Mouse (Mus musculus) right cerebral cortex, adult 18-20 months (tissue): ENCODE results near the gene Slc29a3.
"Not testable (repeated sequence)": the region's sequence is repeated elsewhere in the genome, so short reads cannot be mapped to it uniquely, and the experiment has no call there.

Source experiments
- DNase-seq: peaks from one replicate; pipeline ENCODE4 v3.0.0; 2022; ENCODE audit warnings: mixed read lengths

Gene Slc29a3

DNA sequence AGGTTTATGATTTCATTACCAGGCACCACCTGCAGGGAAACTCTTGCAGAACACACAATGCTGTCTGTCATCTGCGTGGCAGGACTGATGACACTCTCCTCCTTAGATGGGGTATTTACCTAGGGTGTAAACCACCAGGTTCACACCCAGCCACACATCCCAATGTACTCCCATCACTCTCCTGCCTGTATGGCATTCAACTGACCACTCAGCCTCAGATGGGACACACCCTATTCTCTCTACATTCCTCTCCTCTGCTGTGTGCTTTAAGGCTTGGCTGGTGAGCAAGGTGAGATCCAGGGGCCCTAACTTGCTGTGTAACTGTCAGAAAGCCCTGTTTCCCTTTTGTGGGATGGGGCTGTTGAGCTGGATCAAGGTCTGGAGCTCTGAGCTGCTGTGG lies 9.5 kb upstream of the Slc29a3 start:
- DNase-seq = no peak

- DNase-seq = peak; percentile 92
Measured at GRCm38 (mm10) chr10:60760377-60760776, 7.8 kb upstream of the Slc29a3 start.

GRCm38 (mm10) chr10:60756992-60757391 lies 4.4 kb upstream of the Slc29a3 start:
- DNase-seq = peak; percentile 41

DNA sequence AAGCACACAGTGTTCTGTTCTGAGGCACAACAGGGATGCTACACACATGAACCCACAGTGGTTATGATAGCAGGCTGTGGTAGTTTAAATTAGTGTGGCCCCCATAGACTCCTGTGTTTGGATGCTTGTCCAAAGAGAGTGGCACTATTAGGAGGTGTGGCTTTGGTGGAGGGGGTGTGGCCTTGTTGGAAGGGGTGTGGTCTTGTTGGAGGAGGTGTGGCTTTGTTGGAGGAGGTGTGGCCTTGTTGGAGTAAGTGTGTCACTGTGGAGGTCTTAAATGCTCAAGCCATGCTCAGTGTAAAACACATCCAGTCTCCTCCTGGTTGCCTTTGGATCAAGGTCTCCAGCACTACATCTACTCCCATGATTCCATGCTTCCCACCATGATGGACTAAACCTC lies 3.6 kb upstream of the Slc29a3 start:
- DNase-seq = no peak

DNA sequence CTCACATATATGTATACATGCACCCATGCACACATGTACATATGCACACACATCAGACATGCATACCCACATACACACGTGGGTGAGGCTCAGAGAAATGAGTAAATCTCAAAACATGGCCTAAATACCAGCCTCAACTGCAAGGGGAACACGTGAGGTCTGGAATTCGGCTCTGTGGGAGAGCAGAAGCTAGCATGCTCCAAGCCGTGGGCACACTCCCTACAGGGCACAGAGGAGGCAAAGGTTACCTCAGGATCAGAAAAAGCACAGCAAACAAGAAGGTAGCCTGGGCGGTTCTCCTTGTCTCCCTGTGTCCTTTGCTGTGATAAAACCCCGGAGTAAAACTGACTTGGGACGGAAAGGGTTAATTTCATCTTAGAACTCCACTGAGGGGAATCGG lies 1.3 kb upstream of the Slc29a3 start:
- DNase-seq = no peak

- DNase-seq = no peak
Measured at GRCm38 (mm10) chr10:60753261-60753660, 667 bp upstream of the Slc29a3 start.

DNA sequence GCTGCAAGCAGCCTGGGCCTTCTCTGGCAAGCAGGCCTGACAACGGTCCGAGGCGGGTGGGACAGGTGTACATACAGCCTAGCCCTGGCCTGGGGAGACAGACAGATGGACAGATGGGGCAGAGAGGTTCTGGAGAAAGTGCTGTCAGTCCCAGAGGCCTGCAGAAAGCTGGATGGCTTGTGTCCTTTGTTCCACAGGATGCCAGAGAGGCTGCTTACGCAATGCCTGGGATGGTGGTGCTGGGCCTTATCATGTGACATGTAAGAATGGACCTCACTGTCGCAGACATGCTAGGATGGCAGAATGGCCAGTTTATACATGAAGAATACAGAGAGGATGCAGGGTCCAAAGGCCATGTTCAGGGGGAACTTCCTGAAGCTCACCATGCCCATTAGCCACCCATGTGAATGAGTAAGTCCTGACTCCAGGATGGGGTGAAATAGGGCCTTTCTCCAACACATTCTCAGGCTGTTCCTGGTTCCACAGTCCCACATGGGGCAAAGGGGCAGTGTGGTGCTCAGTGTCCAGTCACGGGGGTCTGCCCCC lies 4.9 kb downstream of the Slc29a3 start:
- no peak for DNase-seq

DNA sequence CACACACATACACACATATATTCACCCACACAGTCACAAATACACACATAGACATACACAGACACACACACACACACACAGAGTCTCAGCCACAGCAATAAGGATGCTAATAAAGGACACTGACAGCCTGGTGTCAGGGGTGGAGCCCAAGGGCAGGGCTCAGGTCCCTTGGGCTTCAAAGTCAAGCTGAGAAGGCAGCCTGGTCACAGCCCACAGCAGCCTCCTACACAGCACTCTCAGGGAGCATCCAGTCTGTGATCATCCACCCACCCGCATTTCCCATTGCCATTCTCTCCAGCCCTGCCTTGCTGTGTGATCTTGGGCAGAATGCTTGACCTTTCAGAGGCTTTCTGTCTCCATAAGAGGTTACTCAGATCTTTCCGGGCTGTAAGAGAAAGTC lies 6.1 kb downstream of the Slc29a3 start:
- DNase-seq = no peak

DNA sequence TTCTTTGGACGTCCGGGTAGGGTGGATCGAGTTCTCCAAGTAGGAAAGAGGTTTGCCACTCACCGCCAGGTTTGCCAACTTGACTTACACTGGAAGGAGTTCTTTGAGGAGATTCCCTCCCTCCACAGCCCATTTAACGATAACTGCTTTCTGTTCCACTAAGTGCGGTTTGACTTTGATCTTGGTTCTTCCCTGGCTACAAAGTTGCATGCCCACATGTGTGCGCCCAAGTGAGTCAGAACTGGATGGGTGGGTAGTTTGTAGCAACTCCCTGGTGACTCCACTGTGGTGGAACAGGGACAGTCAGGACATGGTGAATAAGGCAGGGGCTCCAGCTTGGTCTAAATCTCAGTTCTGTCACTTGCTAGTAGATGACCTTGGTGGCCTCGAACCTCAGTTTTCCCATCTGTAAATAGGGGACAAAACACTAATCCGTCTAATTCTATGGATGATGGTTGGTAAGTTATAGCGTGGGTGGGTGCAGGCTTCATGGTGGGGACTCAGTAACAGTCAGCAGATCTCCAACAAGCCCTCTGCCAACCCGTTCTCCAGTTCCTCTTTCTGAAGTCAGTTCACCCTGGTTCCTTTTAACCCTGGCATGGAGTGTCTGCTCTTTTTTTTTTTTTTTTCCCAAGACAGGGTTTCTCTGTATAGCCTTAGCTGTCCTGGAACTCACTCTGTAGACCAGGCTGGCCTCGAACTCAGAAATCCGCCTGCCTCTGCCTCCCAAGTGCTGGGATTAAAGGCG lies 7.9 kb downstream of the Slc29a3 start:
- no peak for DNase-seq

DNA sequence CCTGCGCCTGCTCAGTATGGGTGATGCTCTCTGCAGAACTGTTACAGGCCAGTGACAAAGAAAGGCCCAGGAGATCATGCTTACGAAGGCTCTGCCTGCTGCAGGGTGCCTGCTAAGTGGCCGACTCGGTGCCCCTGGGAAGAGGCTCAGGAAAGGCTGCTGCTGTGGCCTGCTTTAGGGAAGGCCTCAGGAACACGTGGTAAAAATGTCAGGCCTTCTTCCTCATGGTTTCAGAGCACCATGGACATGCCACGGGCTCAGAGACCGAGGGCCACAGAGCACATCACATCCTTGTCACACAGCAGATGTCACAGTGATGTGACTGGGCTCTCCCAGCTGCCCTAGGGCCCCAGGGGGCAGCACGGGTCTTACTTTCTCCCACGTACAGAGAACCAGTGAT lies 8.9 kb downstream of the Slc29a3 start:
- no peak for DNase-seq

DNA sequence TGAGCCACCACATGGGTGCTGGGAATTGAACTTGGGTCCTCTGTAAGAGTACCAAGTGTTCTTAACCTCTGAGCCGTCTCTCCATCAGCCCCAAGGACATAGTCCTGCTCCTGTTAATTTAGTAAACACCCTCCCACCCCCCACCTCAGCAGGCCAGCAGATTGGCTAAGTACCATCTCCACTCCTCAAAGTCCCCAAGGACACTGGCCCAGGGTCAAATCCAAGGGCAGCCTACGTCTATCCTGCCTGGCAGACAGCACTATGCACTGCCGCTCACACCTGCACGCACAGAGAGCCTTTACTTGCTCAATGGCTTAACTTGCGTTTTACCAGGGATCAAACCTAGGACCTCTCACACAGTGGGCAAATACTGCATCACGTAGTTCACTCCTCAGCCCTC lies 9.7 kb downstream of the Slc29a3 start:
- no peak for DNase-seq

GRCm38 (mm10) chr10:60742296-60742695 lies 10.3 kb downstream of the Slc29a3 start:
- DNase-seq = not testable (repeated sequence)

DNA sequence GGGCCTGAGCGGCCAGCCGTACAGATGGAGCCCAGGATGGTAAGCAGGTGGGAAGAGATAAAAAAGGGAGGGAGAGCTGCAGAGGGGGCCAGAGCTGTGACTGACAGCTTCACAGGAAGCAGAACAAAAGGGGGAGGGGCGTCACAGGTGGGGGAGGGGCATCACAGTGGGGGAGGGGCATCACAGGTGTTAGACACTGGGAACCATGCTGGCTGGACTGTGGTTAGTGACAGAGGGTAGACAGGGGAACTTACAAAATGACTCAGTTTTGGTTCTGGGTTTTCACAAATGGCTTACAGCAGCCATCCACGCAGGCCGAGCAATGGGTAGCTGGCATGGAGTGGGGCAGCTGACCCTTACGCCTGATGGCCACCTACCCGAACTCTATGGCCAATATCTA lies 11.2 kb downstream of the Slc29a3 start:
- DNase-seq = no peak

- no peak for DNase-seq
Measured at GRCm38 (mm10) chr10:60739619-60740363, 12.8 kb downstream of the Slc29a3 start.

DNA sequence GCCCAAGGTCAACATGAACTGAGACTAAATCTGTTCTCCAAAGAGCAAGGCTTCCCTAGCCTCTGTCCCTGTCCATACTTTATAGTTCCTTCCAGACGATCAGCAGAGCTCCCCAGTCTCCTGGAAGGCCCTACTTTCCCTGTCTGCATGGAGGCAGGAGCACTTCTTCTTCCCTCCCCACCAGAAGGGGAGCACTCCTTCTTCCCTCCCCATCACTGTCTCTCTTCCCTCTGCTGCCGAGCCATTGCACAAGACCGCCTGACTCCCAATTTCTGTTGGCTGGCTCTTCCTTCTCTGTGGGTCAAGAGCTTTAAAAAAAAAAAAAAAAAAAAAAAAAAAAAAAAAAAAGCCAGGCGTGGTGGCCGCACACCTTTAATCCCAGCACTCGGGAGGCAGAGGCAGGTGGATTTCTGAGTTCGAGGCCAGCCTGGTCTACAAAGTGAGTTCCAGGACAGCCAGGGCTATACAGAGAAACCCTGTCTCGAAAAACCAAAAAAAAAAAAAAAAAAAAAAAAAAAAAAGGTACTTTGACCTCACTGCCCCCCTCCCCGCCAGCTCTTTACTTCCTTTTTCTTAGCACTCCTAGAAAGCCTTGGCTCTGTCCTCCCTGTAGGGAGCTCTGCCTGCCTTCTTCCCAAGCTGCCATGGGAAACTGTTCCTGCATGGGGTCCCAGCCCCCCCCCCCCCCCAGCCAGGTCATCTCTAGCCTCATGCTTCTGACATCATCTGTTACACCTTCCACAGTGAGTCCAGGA lies 14.5 kb downstream of the Slc29a3 start:
- no peak for DNase-seq

DNA sequence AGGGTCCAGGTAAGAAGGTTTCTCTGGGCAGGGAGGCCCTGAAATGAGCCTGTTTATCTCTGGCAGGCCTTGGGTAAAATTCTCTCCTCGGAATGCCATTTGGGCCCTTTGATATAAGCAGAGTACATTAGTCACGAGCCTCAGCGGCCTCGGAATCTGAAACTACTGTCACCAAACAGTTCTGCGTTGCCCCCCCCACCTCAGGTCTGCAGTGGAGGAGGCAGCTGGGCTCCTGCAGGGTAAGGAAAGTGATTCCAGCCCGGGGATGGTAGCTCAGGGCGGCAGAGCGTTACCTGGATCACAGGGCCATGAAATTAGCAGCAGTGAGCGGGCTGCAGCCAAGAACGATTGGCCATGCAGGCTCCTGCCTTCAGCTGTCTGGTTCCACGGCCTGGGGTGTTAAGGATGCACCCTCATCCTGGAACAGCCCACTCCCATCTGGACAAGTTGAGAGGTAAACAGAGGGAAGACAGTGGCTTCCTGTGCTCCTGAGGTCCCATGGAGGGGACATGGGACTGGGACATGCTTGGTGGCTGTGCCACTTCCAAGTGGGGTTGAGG lies 15.3 kb downstream of the Slc29a3 start:
- no peak for DNase-seq

DNA sequence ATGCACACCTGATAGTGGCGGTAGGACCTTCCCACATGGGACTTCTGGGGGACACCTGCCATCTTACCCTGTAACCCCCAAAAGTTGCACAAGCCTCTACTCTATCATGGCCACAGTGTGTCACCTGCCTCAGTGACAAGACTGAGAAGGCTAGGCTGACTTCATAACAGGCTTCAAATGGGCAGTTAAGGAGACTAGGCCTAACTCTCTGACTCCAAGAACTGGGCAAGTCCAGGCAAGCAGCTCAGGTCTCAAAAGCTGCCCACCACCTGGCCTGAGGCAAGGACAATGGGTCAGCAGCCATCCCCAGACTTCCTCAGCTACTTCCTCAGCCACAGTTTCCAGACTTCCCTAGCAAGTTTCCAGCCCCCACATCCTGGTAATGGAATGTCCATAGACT lies 16.9 kb downstream of the Slc29a3 start:
- no peak for DNase-seq

- DNase-seq = no peak
Measured at GRCm38 (mm10) chr10:60733471-60733870, 19.1 kb downstream of the Slc29a3 start.

- peak; percentile 27 for DNase-seq
Measured at GRCm38 (mm10) chr10:60732397-60732861, 20.2 kb downstream of the Slc29a3 start.

DNA sequence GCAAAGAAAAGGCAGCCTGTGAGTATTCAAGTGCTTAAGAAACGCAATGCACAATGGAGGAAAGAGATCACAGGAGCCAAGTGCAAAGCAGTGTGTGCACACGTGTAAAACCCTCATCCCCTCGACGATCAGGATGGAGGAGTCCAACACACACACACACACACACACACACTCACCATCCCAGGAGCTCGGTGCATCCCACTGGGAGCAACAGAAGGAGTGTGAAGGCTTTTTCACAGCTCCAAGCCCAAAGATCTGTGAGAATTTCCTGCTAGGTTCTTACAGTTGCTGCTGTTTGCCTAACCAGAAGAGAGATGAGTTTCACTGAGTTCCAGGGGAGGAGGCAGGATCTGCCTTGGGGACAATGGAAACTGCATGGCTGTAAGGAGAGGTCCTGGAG lies 20.9 kb downstream of the Slc29a3 start:
- no peak for DNase-seq

DNA sequence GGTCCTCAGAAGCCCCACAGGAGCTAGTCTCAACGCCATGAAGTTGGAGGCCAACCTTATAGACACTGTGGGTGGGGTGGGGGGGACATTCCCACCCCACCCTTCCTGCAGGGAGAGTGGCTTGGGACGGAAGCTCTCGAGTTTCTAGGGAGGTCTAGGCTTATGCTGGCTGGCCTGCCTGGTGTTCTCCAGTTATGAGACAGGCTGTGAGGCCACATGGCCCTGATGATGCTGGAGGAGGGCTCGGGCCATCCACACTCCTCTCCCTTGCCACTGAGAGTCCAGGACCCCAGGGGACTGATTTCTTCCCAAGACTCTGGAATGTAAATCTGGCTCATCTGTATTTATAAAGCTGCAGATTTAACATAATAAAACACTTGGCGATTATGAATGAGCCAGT lies 25.3 kb downstream of the Slc29a3 start:
- no peak for DNase-seq

- DNase-seq = no peak
Measured at GRCm38 (mm10) chr10:60726896-60727295, 25.7 kb downstream of the Slc29a3 start.

GRCm38 (mm10) chr10:60724496-60724895 lies 28.1 kb downstream of the Slc29a3 start:
- no peak for DNase-seq
